Mouse (Mus musculus): ENCODE results near the gene Syt16. TPM values are rescaled to one million over a fixed set of nuclear protein-coding genes. Genes with fewer than 3 reads are reported as not detected.

Gene Syt16
- polyA plus RNA-seq, 1 experiment from 2014 or later, result 1.2 TPM

- Histone ChIP-seq H3K4me2 (replicated peaks; ENCODE audit: low read depth, low read length) (no peak overlapping the region), H3K27ac (ENCODE audit: low read depth, low read length) (no peak overlapping the region), H3K4me1 (ENCODE audit: control insufficient read depth, insufficient read depth, low read length) (no peaks in the 10 kb centered on the region), H3K9ac (ENCODE audit: low read depth, low read length) (no peak overlapping the region), H3K27me3 (ENCODE audit: control insufficient read depth, insufficient read depth, low read length) (no peaks in the 10 kb centered on the region), H3K36me3 (ENCODE audit: control insufficient read depth, insufficient read depth, low read length) (no peaks in the 10 kb centered on the region), H3K4me3 (ENCODE audit: low read length) (no peak overlapping the region), H3K9me3 (ENCODE audit: control insufficient read depth, low read length) (no peaks in the 10 kb centered on the region)
- no peak for ATAC-seq (ENCODE audit: low FRiP score, low TSS enrichment)
- WGBS, result 94% methylated on average over 5 of the region's 5 CpGs
Measured at GRCm38 (mm10) chr12:74043225-74043624, 45.8 kb downstream of the Syt16 start.

- WGBS, result 53% methylated on average over 6 of the region's 6 CpGs
- H3K4me3 ChIP-seq (ENCODE audit: low read length), result no peak overlapping the region
- H3K27ac ChIP-seq (ENCODE audit: low read depth, low read length), result no peak overlapping the region
- H3K36me3 ChIP-seq (ENCODE audit: control insufficient read depth, insufficient read depth, low read length), result no peaks in the 10 kb centered on the region
- no peaks in the 10 kb centered on the region for H3K4me1 ChIP-seq (ENCODE audit: control insufficient read depth, insufficient read depth, low read length)
- H3K9ac ChIP-seq (ENCODE audit: low read depth, low read length), result no peak overlapping the region
- no peak overlapping the region for H3K4me2 ChIP-seq (replicated peaks; ENCODE audit: low read depth, low read length)
- ATAC-seq (ENCODE audit: low FRiP score, low TSS enrichment), result no peak
- no peaks in the 10 kb centered on the region for H3K27me3 ChIP-seq (ENCODE audit: control insufficient read depth, insufficient read depth, low read length)
- no peaks in the 10 kb centered on the region for H3K9me3 ChIP-seq (ENCODE audit: control insufficient read depth, low read length)
Measured at GRCm38 (mm10) chr12:74043755-74044154, 46.3 kb downstream of the Syt16 start.

- Histone ChIP-seq H3K4me1 (ENCODE audit: control insufficient read depth, insufficient read depth, low read length) (no peaks in the 10 kb centered on the region), H3K27ac (ENCODE audit: low read depth, low read length) (no peak overlapping the region), H3K9me3 (ENCODE audit: control insufficient read depth, low read length) (no peaks in the 10 kb centered on the region), H3K27me3 (ENCODE audit: control insufficient read depth, insufficient read depth, low read length) (no peaks in the 10 kb centered on the region), H3K9ac (ENCODE audit: low read depth, low read length) (no peak overlapping the region), H3K4me3 (ENCODE audit: low read length) (no peak overlapping the region), H3K4me2 (replicated peaks; ENCODE audit: low read depth, low read length) (no peak overlapping the region), H3K36me3 (ENCODE audit: control insufficient read depth, insufficient read depth, low read length) (no peaks in the 10 kb centered on the region)
- no peak for ATAC-seq (ENCODE audit: low FRiP score, low TSS enrichment)
- WGBS, result 89% methylated on average over 4 of the region's 4 CpGs
Measured at GRCm38 (mm10) chr12:74044241-74044640, 46.8 kb downstream of the Syt16 start.

- Histone ChIP-seq H3K27me3 (ENCODE audit: control insufficient read depth, insufficient read depth, low read length) (no peaks in the 10 kb centered on the region), H3K9me3 (ENCODE audit: control insufficient read depth, low read length) (no peaks in the 10 kb centered on the region), H3K4me1 (ENCODE audit: control insufficient read depth, insufficient read depth, low read length) (no peaks in the 10 kb centered on the region), H3K36me3 (ENCODE audit: control insufficient read depth, insufficient read depth, low read length) (no peaks in the 10 kb centered on the region), H3K4me2 (replicated peaks; ENCODE audit: low read depth, low read length) (no peak overlapping the region), H3K4me3 (ENCODE audit: low read length) (no peak overlapping the region), H3K9ac (ENCODE audit: low read depth, low read length) (no peak overlapping the region), H3K27ac (ENCODE audit: low read depth, low read length) (no peak overlapping the region)
- 54% methylated on average over 12 of the region's 12 CpGs for WGBS
- no peak; the same call in 1 of the 2 replicates for ATAC-seq (ENCODE audit: low FRiP score, low TSS enrichment)
Measured at GRCm38 (mm10) chr12:74055336-74055931, 58.0 kb downstream of the Syt16 start.

GRCm38 (mm10) chr12:74056162-74056561 lies 58.7 kb downstream of the Syt16 start:
- Histone ChIP-seq H3K27ac (ENCODE audit: low read depth, low read length) (no peak overlapping the region), H3K9me3 (ENCODE audit: control insufficient read depth, low read length) (no peaks in the 10 kb centered on the region), H3K36me3 (ENCODE audit: control insufficient read depth, insufficient read depth, low read length) (no peaks in the 10 kb centered on the region), H3K4me2 (replicated peaks; ENCODE audit: low read depth, low read length) (no peak overlapping the region), H3K9ac (ENCODE audit: low read depth, low read length) (no peak overlapping the region), H3K4me1 (ENCODE audit: control insufficient read depth, insufficient read depth, low read length) (no peaks in the 10 kb centered on the region), H3K27me3 (ENCODE audit: control insufficient read depth, insufficient read depth, low read length) (no peaks in the 10 kb centered on the region), H3K4me3 (ENCODE audit: low read length) (no peak overlapping the region)
- ATAC-seq (ENCODE audit: low FRiP score, low TSS enrichment), result no peak
- 58% methylated on average over 2 of the region's 2 CpGs for WGBS

GRCm38 (mm10) chr12:74062547-74062946 lies 65.1 kb downstream of the Syt16 start:
- 86% methylated on average over 1 of the region's 1 CpGs for WGBS
- no peak overlapping the region for H3K27ac ChIP-seq (ENCODE audit: low read depth, low read length)
- H3K9ac ChIP-seq (ENCODE audit: low read depth, low read length), result no peak overlapping the region
- no peaks in the 10 kb centered on the region for H3K36me3 ChIP-seq (ENCODE audit: control insufficient read depth, insufficient read depth, low read length)
- H3K4me2 ChIP-seq (replicated peaks; ENCODE audit: low read depth, low read length), result no peak overlapping the region
- ATAC-seq (ENCODE audit: low FRiP score, low TSS enrichment), result no peak
- no peaks in the 10 kb centered on the region for H3K9me3 ChIP-seq (ENCODE audit: control insufficient read depth, low read length)
- H3K4me3 ChIP-seq (ENCODE audit: low read length), result no peak overlapping the region
- H3K27me3 ChIP-seq (ENCODE audit: control insufficient read depth, insufficient read depth, low read length), result no peaks in the 10 kb centered on the region
- no peaks in the 10 kb centered on the region for H3K4me1 ChIP-seq (ENCODE audit: control insufficient read depth, insufficient read depth, low read length)

DNA sequence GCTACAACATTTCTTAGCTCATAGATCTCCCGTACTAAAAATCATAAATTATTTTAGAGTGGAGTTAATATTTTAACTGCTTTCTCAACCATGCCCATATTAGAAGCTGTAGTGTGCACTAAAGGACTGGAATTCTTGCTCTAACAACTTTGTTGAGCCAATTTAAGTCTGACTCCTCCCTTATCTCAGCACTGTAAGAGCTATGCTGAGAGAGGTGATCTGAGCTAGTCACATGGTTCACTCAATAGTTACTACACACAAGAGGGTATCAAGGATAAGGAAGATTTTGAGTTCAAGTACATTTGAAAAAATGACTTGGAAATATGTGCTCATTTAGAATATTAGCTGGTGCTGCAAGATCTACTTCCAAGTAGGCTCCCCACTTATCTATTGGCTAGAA lies 71.5 kb downstream of the Syt16 start:
- Histone ChIP-seq H3K4me2 (replicated peaks; ENCODE audit: low read depth, low read length) (no peak overlapping the region), H3K27ac (ENCODE audit: low read depth, low read length) (no peak overlapping the region), H3K27me3 (ENCODE audit: control insufficient read depth, insufficient read depth, low read length) (no peaks in the 10 kb centered on the region), H3K4me3 (ENCODE audit: low read length) (no peak overlapping the region), H3K36me3 (ENCODE audit: control insufficient read depth, insufficient read depth, low read length) (no peaks in the 10 kb centered on the region), H3K9me3 (ENCODE audit: control insufficient read depth, low read length) (no peaks in the 10 kb centered on the region), H3K4me1 (ENCODE audit: control insufficient read depth, insufficient read depth, low read length) (no peaks in the 10 kb centered on the region), H3K9ac (ENCODE audit: low read depth, low read length) (no peak overlapping the region)
- ATAC-seq (ENCODE audit: low FRiP score, low TSS enrichment), result no peak
- 75% methylated on average over 1 of the region's 1 CpGs for WGBS

DNA sequence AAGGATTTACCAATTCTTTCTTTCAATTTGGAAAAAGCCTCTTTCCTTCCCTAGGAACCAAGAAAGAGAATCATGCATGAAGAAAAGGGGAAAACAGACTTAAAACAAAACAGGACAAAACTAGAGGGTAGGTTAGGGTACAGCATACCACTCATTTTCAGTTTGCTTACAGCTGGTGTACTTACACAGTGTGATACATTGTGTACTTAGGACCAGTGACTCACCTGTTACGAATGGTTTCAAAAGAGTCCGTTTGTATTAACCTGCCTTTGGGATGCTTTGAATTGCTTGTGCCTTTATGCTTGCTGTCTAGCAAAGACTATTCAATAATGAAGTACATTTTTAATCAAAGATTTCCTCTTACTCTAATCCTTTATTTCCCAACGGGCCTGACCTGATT lies 78.1 kb downstream of the Syt16 start:
- H3K27me3 ChIP-seq (ENCODE audit: control insufficient read depth, insufficient read depth, low read length), result no peaks in the 10 kb centered on the region
- WGBS, result 84% methylated on average over 3 of the region's 3 CpGs
- no peak overlapping the region for H3K27ac ChIP-seq (ENCODE audit: low read depth, low read length)

DNA sequence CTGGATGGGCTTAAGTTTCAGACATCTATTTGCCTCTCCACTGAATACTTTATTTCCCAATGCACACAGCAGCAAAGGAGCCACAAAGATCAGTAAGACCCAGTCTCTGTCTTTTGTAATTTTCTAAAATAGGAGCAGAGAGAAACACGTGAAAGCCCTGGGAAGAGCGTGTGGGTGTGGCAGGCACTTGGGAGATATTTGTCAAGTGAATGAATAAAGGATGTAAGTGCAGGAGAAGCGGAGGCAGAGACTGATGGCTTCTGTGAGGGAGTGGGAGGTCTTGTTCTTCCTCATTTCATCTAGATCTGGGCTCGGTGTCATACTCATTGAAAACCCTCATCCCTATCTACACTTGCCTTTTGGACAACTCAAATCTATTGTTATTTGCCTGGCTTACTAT lies 78.6 kb downstream of the Syt16 start:
- Histone ChIP-seq H3K27me3 (ENCODE audit: control insufficient read depth, insufficient read depth, low read length) (no peaks in the 10 kb centered on the region), H3K9me3 (ENCODE audit: control insufficient read depth, low read length) (no peaks in the 10 kb centered on the region), H3K4me2 (replicated peaks; ENCODE audit: low read depth, low read length) (no peak overlapping the region), H3K9ac (ENCODE audit: low read depth, low read length) (no peak overlapping the region), H3K4me3 (ENCODE audit: low read length) (no peak overlapping the region), H3K36me3 (ENCODE audit: control insufficient read depth, insufficient read depth, low read length) (no peaks in the 10 kb centered on the region), H3K27ac (ENCODE audit: low read depth, low read length) (no peak overlapping the region), H3K4me1 (ENCODE audit: control insufficient read depth, insufficient read depth, low read length) (no peaks in the 10 kb centered on the region)
- WGBS, result 52% methylated on average over 4 of the region's 4 CpGs
- no peak for ATAC-seq (ENCODE audit: low FRiP score, low TSS enrichment)

More for the DNA sequence above, 78.1 kb downstream of the Syt16 start:
- no peaks in the 10 kb centered on the region for H3K9me3 ChIP-seq (ENCODE audit: control insufficient read depth, low read length)
- no peak overlapping the region for H3K9ac ChIP-seq (ENCODE audit: low read depth, low read length)
- H3K4me1 ChIP-seq (ENCODE audit: control insufficient read depth, insufficient read depth, low read length), result no peaks in the 10 kb centered on the region
- ATAC-seq (ENCODE audit: low FRiP score, low TSS enrichment), result no peak
- H3K4me2 ChIP-seq (replicated peaks; ENCODE audit: low read depth, low read length), result no peak overlapping the region
- no peaks in the 10 kb centered on the region for H3K36me3 ChIP-seq (ENCODE audit: control insufficient read depth, insufficient read depth, low read length)
- no peak overlapping the region for H3K4me3 ChIP-seq (ENCODE audit: low read length)

Data from kidney, embryonic 14.5 days (tissue).